Mouse (Mus musculus): ENCODE measurements at regions not wholly inside any gene's neighbourhood (a gene's known extent, or its start where the extent isn't known, plus 50 kb on each side); places are given as distances from the start of the nearest gene placed in this dataset.

DNA sequence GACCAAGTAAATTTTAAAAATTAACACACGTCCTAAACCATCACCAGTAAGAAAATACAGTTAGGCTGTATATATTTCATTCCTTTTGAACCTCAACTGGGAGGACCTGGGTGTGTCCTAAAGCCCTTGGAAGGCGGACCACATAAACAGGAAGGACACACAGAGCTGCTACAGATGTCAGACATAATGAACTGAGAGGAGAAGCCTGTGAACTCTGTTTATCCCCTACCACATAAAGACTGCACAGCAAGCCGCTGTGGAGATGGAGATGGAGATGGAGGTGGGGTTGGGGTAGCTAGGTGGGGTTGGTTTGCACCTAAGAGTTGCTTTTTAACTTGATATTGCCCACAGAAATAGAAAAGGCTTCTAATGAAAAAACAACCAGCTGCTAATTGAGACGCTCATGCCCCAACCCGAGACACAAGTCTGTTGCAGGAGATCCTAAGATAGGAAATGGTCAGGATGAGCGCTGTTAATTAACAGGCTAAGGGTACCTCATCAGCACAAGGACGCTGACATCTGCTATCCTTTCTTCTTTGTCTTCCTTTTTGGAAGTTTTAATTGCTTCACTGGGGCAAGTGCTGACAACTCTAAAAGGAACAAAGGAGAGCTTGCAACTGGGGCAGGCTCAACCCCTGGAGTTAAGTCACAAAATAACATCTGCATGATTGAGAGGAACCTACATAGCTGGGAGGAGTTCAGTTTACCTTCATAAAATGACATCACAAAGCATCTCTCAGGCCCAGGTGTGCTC is 119.3 kb upstream of the Lyplal1 start:
- no peak for DNase-seq (ENCODE audit: low spot score in 2 of 2)

DNA sequence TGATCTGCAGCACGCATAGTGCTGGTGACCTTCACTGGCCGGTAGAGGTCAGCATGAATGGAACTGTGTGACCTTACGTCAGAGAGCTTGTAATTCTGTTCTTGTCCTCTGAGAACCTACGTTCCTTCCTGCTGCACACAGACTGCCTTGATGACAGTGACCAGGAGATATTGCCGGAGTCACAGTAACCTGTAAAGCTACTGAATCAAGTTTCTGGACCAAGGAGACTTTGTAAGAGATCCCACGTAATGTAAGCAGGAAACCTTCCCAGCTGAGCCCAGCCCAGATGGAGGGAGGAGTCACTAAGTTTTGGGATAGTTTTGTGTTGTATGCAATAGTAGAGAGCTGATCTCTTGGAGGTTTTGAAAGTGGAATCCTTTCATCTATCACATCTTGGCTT is 117.4 kb upstream of the Lyplal1 start:
- DNase-seq (ENCODE audit: low spot score in 2 of 2) = no peak

DNA sequence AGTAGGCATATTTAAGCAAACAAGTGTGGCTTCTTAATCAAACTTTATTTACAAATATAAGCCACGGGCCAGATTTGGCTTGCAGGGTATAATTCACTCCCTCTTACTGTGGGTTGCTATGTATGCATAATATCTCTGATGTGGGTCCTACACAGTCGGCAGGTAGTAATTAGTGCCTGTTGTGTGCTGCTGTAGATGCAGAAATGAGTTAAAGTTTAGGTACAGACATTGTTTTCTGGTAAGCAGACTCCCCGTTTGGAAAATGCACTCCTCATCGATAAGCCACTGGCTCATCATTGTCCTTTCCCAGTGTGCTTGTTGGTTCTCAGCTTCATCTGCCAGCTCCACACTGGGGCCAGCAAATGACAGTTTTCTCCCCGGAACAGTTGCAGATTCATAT is 113.4 kb upstream of the Lyplal1 start:
- DNase-seq (ENCODE audit: low spot score in 2 of 2) = no peak

DNA sequence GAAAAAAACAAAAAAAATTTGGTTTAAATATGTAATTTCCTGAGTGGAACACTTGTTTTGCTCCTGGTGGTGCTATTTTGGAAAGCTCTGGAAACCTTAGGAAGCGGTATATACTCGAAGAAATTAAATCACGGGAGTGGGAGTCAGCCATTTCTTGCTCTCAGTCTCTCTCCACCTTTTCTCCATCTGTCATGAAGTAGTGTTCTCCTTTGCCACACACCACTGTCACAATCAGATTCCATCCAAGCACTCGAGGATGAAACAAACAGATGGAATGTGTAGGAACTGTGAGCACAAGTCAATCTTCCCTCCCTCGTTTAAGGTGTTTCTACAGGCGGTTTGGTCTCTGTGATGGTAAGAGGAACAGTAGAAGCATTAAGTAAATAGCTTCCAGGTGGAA is 112.7 kb upstream of the Lyplal1 start:
- DNase-seq (ENCODE audit: low spot score in 2 of 2) = peak in 1 of 2 experiments; percentile 26

DNA sequence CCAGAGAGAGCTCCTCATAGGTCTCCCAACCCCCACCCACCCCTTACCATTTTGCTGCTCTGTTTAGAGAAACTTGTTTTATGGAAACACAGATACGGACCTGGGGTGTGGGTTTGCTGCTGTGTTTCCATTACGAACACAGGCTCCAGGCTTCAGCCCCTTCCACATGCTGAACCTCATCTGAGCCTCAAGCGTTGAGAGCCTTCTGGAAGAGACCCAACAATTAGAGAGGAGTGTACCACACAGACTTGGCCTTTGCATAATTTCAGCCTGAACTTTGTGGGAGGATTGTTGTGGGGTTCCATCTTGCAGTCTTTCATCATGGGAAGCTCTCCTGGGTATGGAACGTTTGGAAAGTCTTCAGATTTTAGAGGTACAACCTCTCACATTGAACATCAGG is 111.3 kb upstream of the Lyplal1 start:
- no peak for DNase-seq (ENCODE audit: low spot score in 2 of 2)

DNA sequence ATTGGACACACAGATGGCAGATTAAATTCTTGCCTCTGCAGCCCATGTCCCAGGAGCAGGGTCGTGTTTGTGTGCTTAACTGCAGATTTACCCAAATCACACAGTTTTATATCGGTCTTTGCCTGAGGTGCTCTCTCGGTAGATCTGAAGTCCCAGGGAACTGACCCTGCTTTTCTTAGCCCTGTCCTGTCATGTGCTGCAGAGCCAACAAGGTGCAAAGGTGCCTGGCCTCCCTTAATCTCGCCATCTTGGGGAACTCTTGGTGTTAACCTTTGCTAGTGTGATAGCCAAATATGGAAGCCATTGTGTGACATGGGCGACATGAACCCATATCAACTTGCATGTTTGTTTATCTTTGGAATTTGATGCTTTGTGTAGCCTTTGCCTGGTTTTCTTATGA is 107.1 kb upstream of the Lyplal1 start:
- no peak for DNase-seq (ENCODE audit: low spot score in 2 of 2)

DNA sequence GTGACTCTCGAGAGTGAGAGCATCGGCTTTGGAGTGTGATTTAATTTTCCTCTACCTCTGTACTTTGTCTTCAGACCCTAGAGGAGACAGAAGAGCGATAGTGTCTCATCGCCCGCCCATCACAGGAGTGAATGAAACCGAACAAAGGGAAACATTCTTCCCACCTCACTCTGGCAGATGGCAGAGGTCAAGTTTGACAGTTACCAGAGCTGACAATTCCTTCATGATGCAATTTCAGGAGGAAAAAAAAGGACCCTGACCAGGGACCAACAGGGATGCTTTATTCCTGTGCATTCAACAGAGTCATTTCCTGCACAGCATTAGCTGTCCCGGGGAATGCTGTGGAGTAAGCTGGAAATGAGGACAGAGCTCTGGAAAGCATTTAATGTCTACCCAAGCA is 106.3 kb upstream of the Lyplal1 start:
- DNase-seq (ENCODE audit: low spot score in 2 of 2) = no peak

DNA sequence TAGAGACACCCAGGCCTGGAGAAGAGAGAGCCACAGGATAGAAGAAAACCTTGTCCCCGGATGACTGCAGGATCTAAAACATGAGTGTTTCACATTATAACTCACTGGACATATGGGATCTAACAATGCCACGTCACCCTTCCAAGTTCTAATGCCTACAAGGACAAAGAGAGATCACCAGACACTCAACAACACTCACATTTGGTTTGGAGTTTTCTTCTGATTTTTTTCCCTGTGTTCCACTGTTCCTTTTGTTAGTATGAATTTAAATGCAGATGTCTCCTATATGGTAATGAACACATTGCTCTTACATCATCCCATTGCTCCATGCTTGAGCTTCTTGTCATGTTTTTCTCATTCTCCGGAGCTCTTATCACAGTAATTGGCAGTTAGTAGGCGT is 101.9 kb upstream of the Lyplal1 start:
- no peak for DNase-seq (ENCODE audit: low spot score in 2 of 2)

DNA sequence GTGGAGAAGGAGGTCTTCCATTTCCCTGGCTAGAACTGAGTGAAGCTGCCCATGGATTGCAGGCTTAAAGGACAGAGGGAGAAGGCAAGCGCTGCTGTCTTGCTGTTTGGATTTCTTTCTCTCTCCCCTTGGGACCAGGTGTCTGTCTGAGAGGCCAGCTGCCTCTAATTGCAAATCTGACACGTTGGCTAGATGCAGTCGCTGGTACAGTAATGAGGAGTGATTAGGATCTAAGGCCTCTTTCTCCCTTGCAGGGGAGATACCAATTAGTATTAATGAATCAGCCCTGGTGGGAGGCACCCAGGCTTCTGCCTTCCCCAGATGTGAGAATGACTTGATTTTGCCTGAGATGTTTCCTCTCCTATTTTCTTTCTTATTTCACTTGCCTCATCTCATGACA is 100.1 kb upstream of the Lyplal1 start:
- DNase-seq (ENCODE audit: low spot score in 2 of 2) = no peak

DNA sequence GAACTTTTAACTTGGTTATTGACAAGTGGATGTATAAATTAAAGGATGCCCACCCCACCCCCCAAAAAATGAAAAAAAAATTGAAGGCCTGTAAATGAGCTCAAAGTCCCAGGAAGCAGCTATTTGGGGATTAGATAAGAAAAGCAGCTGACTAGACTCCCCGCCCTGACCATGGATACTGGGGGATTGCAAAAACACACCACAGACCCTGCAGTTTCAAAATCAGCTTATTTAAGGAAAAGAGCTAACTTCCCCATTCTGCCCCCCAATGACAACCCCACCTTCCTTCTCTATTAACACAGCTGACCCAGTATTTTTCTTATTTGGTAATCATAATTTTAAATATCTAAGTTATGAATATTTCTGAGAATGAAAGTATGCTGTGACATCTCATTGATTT is 87.0 kb upstream of the Lyplal1 start:
- no peak for DNase-seq (ENCODE audit: low spot score in 2 of 2)

DNA sequence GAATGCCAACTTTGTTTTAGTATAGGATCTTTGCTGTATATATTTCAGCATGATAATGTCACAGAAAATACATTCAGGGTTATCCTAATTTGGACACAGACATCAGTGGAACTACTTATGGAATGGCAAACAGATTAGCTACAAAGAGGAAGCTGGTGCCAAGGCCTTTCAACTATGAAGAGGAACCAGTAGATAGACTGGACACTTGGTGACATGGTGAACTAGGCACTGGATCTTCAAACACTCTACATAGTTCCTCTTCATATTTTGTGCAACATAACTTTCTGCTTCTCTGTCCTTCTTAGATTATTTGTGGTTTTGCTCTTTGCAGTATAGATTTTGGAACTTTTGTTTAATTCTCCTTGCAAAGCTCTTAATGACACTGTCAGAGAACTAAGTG is 85.4 kb upstream of the Lyplal1 start:
- no peak for DNase-seq (ENCODE audit: low spot score in 2 of 2)

DNA sequence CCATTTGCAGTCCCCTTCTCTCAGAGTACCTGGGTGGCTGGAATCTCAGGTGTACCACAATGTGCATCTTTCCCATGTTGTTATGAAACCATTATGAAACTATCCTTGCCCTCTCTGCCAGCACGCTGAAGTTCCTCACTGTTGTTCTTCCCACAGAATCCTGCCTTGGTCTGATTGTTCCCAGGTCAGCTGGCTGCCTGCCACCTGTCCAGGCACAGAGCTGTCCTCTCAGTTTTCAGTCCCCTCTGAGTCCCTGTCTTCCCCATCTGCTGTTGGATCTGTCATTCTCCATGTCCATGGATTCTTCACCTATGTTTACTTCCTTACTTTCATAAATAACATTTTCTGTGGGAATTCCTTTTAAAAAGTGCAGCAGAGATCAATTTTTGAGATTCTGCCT is 81.3 kb upstream of the Lyplal1 start:
- DNase-seq (ENCODE audit: low spot score in 2 of 2) = no peak

DNA sequence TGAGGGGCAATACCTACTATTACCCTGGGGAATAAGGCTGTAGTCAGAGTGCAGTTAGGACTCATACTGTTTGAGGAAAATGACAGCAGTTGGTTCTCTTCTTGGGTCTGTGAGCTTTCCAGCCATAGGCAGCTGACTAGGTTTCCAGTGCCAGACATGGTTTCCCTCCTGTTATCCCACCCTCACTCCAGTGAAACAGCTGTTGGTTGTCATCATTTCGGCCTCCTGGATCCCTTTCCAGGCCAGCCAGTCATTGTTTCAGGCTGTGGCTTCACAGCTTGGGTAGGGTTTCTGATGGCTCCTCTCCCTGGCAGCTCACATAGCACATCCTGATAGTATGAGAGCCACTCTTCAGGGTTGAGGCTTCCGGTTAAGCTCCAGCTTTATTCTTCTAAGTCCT is 79.9 kb upstream of the Lyplal1 start:
- DNase-seq (ENCODE audit: low spot score in 2 of 2) = no peak

DNA sequence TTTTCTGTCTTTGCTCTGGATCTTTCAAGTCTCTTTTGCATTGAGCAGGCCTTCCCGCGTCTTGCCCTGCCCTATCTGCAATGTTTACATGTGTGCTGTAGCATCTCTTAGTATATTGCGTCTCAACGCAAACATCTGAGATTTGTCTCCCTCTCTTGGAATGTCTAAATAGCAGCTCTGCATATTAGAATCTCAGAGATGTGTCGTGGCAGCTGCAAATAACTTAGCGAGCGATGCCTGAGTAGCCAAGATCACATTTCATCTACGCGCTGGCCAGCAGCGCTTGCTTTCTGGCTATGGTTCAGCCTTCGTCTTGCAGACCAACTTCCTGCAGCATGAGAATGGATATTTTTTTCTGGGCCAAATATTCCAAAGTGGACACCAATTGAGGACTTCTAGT is 72.3 kb upstream of the Lyplal1 start:
- no peak for DNase-seq (ENCODE audit: low spot score in 2 of 2)

DNA sequence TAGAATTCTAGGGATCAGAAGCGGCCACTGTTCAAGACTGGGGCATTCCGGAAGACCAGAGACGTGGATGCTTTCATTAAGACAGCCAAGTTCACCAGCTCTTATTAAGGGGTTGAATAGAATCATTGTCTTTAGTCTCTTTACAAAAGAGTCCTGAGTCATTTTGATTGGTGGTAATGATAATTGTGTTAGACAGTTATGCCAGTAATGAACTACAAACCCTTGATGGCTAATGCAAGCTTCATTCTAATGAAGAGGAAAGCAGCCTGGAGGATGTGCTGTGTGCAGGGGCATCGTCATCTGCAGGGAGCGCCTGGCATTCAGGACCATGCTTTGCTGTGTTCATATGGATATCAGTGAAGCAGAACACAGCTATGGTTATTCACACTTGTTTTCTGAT is 70.3 kb upstream of the Lyplal1 start:
- DNase-seq (ENCODE audit: low spot score in 2 of 2) = no peak

DNA sequence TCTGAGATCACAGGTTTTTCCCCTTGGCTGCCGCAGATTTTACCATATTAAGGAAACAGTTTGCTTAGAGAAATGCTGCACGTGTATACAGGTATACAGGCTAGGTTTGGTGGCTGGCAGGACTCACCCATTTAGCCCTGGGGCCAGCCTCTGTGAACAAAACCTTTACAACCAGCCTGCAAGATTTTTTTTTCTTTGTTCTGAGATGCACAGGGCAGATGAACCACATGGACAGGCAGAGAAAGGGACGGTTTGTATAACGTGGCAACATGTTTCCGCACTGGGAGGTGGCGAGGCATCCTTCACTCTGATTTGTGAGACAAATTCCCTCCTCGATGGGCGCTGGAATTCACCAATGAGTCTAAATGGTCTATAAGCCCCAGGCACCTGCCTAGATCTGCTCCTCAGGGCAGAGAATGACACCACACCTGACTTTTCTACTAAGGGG is 66.1 kb upstream of the Lyplal1 start:
- no peak for DNase-seq (ENCODE audit: low spot score in 2 of 2)

DNA sequence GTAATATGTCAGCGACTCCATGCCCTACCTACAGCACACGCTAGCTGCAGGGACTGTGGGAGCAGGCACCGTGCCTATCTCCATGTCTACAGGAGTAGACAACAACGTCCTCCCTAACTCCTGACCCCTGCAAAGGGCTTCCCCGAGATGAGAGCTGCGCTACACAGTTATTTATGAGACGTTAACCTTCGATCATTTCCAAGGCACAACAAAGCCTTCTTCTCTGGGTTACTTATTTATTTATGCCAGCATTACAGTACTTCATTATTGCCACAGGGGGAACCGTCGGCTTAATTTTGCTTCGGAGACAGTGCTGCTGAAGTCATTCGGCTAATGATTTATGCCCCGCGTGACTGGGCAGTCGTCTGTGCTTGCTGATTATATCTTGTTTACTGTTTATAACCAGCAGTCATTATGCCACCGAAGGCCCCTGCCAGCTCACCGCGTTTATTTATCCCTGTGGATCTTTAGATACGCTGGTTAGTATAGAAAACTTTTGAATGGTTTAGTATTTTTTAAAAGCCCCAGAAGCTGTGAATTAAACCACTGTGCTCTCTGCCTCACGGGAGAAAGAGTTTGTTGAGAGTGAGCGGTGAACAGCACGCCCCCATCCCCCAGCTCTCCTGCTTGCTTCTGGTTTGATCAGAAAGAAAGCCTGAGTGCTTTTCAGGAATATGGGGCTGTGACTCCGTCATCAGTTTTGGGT is 65.5 kb upstream of the Lyplal1 start:
- peak; percentile 20 to 30 for DNase-seq (ENCODE audit: low spot score in 2 of 2)

DNA sequence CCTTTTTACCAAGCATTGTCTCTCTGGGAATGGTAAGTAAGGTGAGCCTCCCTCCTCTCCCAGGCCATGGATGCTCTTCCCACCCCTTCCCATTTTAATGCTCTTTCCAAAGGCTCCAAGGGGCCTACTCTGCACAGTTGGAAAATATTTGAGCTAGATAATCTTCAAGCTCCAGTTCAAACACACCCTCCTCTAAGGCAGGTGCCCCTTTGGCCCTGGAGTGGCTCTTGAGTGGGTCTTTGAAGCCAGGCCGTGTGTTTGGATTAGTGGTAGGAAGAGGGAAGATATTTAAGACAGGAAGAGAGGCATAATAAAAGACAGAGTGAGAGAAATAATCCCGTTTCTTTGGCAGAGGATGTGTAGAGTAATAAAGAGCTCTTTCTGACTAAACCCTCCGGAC is 59.9 kb upstream of the Lyplal1 start:
- no peak for DNase-seq (ENCODE audit: low spot score in 2 of 2)

DNA sequence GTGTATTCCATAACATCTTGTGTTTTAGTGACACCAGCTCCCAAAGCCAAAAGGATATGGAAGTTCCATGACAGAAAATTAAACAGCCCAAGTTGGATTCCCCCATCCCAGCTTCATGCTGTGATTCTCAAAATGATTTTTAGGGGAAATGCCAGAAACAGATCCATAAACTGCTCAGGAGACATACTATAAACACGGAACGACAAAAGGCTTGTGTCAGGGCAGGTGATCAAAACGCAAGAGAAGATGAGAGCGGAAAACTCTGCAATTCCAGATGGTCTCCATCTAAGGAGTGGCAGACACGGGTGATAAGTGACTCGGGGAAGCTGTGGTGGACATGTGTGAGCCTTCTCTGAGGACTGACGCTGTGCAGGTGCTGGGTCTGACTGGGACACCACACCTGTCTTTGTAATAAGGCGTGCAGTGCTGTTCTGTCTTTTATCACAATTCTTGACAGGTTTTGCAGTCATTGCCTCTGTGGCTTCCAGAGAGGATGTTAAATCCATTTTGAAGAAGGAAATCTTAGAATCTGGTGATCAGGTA is 56.4 kb upstream of the Lyplal1 start:
- DNase-seq (ENCODE audit: low spot score in 2 of 2) = no peak

DNA sequence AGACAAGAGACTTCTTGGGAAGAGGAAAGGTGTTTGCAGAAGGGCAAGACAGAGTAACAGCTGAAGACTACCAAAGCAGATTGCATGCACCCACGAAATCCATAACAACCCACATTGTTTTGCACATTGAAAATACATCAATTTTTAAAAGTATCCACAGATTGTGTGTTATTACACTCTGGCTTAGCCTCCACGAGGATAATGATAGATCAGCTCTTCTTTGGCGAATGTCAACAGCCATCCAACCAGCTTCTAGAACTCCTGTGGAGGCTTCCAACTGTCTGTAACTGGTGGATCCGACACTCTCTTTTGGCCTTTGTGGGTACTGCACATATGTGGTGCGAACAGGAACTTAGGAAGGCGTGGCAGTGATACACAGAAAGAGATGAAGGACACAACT is 54.6 kb upstream of the Lyplal1 start:
- DNase-seq (ENCODE audit: low spot score in 2 of 2) = no peak
